Mouse (Mus musculus): ENCODE data around the gene Mpg.
A peak's percentile ranks its signal among the peaks of the same experiment; 100 is the strongest.

Gene Mpg

DNA sequence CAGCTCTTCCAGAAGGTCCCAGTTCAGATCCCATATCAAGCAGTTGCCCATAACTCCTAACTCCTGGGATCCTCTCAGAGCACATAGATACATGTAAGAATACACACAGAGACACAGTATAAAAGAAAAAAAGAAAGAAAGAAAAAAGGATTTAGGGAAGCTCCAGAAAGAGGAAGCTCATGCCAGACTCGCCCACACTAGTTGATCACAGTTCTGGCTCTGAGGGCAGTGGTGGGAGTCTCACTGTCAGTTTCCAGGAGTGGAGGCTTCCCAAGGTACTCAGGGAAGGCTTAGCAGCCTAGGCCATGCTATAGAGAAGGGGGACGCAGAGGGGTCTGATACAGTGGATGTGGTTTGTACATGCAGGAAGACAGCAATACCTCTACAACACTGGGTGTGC, 4.8 kb downstream of the Mpg start:
- DNase-seq, result no peak

DNA sequence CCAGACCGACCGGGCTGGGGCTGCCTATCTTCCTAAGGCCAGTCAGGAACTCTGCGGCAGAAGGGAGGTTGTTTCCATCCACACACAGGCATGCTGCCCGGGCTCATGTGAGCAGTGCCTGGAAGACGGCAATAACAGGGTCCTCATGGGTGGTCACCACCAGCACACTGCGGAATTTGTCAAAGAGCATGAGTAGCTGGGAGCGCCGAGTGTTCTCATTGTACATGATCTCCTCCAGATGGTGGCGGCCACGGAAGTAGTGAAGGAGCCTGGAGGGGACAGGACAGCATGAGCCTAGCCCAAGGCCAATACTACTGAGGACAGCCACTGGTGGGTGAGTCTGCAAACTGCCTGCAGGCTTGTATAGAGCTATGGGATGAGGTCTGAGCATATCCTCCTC, 6.5 kb downstream of the Mpg start:
- DNase-seq, result peak; percentile 58 to 64

DNA sequence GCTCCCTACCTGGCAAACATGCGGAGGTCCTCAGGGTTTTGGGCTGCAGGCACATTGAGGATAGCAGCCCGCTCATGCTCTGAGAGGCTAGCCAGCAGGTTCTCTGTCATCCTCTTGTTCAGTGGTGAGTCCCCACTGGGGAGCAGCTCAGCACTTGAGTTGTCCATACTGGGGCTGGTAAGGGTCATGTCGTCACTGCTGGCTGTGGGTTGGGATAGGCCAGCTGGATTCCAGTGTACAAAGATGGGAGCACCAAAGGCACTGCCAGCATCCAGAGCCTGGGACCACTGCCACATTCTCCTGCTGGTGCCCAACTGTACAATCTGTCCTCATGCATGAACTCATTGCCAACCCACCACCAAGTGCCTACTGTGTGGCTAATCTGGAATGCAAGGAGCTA, 7.6 kb downstream of the Mpg start:
- DNase-seq, result peak; percentile 89 to 94

DNA sequence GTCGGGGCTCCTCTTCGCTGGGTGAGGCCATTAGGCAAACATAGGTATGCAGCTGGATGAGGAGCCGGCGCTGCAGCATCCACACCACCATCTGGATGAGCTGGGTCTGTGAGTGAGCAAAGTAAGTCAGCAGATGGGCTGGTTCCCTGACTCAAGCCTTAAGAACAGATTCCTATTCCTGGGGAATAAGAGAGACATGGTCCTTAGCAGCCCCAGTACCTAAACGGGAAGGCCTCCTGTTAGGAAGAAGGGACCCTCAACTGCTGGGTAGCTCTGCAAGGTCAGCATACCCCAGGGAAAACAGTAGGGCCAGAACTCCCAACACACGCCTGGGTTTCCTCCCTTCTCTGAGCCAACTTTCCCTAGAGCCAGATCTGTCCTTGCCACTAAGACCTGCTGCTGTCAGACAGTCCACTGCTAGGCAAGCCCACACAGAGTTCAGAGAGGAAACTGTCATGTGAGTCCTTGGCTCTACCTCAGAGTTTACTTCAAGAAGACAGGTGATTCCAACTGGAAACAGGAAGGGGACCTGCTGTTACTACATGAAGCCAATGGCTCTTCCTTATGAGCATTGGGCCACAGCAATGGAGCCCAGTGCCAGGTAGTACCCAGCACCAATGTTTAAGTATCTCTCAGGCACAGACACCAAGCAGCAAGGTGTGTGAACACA, 8.6 kb downstream of the Mpg start:
- DNase-seq, result peak; percentile 32 to 44

DNA sequence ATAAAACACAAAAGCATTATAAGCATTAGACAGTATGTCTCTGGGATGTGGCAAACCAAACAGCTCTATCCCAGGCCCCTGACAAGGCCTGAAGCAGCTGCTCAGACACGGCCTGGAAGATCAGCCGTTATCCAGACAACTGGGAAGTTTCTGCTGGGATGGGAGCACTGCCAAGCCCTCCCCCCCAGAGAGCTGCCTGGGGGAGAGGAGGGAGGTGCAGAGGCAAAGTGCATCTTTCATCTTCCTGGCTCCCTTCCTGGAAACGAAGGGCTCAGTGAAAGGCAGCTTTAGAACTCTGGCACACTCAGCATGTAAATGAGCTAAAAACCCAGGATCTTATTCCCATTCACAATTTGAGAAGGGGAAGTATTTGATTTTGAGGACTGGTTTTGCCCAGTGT, 9.3 kb downstream of the Mpg start:
- DNase-seq, result peak; percentile 81 to 88

DNA sequence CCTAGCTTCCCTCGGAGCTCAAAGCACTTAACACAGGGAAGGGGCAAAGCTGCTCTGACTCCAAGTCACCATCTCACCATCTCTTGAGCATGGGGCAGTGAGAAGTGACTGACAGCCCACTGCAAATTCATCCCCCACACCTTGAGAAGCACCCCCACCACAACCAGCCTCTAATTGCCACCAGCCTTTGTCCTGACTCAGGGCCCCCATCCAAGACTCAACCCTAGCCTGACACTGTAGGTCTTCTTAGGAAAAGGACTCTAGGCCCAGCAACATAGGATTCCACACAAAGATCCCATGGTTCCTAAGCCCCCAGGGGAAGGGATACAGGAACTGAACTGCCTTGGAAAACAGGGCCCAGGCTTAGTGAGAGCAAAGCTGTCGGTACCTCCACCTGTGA, 9.8 kb downstream of the Mpg start:
- DNase-seq, result peak; percentile 26 to 37

DNA sequence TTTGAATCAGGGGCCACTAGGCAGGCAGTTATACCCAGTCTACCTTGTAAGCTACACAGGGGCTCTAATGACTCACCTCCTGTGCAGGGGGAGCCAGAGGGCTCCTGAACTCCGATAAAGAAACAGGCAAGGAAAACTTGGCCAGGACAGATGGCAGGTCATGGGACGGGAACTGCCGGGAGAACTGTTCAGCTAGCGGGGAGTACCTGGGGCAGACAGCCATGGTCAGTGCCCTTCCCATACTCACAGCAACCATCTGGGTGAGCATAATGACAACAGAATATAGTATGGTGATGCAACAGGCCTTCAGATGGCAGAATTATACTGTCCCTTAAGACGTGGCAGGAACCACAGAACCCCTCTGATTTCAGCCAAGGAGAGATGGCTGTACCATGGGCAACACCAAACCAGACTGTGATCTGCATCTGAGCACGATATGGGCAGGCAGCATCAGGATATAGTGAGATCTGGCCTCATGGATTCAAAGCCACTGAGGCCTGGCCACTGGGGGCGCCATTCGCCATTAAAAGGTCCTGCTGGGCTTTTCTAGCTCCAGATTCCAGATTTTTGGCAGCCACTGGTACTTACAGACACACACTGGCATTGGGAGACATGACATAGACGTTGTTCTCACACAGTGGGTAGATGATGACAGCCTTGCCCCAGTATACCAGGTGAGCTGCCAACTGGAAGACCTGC, 10.6 kb downstream of the Mpg start:
- peak; percentile 86 to 92 for DNase-seq

DNA sequence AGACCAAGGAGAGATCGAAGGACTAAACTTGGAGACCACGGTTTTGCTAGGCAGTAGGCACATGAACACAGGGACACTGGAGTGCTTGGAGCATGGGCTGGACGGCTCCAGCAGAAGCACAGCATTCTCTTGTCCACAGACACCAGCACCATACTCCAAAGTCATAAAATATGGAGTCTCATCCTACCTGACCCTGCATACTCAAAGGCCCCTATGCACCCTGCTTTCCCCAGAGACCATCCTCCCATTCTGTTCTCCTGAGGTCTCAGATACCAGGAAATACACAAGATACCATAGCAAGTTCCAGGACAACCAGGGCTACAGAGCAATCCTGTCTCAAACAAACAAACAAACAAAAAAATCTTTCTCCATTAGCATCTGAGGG, 11.1 kb downstream of the Mpg start:
- DNase-seq, result no peak

DNA sequence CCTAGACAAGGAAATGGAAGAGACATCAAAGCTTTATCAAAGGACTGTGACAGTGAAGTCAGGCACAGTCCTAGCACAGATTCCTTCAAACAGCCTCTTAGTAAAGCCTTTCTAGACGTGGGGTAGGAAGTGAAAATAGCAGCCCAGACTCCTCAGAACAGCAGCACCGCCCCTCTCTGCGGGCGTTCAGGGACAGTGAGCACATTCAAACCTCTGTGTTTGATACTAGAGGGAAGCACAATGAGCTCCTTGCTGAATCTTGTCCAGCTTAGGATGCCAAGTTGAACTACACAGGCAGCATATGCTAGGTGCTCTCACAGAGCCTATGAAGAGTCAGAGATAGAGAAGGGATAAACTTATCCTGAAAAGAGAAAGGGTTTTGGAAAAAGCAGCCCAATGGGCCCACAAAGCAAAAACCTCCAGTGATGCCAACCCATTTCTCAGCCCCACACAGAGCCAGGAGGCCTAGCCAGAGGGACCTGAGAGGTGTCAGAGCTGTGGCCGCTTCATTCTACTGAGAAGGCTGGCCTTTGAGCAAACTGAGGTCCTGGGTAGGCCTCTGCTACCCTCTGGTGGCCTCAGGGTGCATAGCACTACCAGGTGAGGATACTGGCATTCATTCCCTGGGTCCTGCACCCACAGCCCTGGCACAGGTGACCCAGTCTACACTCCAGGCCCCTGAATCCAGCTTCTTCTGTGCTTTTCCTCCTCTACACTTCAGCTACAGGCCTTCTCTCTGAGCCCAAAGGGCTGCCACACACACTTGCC, 12.0 kb downstream of the Mpg start:
- DNase-seq, result peak; percentile 88 to 90

DNA sequence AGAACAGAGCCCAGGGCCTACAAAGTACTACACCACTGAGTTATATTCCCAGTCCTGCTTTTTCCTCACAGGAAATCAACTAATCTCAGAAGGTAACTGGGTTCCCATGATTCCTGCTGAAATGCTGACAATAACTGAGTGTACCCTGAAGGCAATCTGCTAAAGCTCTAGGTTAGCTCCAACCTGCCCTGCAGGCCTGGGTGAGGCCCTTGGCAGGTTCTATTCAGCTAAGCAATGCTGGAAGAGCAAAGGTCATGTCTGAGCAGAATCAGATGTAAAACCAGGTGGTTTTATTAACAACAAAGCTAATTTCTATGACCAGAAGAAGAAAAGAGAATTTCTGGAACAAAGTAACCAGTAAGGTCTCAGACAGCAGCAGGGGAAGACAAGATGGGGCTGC, 15.1 kb downstream of the Mpg start:
- DNase-seq, result no peak

DNA sequence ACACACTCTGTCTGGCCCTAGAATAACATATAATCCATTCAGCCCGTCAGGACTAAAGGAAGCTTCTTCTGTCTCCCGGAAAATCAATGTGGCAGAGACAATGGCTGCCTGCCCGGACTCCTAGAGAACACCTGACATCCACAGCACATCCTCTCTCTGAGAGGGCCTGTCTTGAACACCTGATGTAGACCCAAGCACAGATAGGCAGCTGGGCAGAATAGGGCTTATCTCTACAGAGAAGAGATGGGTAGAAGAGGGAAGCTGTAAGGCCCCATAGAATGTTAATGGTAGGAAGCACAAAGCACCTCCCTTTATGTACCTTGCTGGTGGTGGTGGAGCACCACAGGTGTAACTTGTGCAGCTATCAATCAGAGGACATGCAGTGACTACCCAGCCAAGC, 15.9 kb downstream of the Mpg start:
- DNase-seq, result no peak

DNA sequence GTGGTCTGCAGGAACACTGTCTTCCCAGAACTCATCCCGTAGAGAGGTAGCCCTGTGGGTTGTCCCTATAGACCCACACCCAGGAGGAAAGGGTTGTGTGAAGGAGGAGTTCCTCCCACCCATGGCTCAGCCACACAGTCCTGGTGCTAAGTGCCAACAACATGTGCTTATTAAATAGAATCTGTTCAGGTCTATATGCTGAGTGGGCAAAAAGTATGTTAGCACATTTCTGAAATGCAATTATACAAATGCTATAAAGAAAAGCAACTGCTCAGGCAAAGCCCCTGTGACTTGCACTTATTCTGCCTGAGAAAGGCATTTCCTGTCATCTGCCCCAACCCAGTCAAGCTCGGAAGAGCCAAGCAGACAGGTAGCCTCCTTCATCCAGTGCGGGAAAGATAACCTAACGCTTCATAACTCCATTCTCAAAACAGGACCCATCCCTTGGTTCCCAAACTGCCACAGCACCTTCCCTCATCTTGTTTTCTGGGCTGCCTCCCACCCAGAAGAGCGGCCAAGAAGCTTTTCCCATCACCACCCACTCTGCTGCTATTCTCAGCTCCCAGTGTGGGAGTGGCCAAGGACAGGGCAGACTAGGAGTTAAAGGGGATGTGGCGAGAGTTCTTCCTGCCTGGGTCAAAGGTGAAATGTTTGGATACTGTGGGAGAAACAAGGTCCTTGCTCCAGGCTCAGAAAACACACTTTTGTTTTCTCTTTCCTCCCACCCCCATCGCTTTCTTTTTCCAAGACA, 17.1 kb downstream of the Mpg start:
- no peak for DNase-seq

DNA sequence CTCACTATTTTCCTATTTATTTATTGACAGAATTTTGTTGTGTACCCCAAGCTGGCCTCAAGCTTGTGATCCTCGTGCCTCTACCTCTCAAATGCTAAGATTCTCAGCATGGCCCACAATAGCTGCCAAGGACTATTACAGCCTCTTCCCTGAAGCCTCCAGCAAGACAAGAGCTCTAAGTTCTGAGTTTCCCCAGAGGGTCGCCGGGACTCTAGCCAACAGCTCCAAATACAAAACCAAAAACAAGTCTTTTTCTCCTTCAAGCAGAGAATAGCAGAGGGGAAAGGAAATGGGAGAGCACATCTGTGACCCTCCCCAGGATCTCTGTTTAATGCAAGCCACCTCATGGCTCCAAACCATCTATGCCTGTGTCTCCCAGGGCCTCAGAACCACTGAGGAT, 17.8 kb downstream of the Mpg start:
- peak in 1 of 2 experiments; percentile 17 for DNase-seq

DNA sequence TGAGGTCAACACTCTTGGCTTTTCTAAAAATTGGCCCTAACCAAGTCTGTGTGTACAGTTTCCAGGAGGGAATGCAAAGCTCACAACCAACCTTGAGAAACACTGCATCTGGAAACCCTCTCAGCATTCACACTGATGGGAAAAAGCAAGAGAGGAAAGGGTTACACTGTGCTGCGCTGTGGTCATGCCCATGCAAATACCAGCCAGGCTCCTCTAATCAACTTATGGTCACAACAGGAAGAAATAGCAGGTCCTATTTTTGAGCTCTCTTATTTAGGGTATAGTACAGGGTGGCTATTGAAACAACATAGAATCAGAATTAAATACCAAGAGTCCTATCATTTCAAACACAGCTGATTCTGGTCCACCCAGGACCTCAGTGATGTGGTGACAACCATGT, 18.3 kb downstream of the Mpg start:
- no peak for DNase-seq

DNA sequence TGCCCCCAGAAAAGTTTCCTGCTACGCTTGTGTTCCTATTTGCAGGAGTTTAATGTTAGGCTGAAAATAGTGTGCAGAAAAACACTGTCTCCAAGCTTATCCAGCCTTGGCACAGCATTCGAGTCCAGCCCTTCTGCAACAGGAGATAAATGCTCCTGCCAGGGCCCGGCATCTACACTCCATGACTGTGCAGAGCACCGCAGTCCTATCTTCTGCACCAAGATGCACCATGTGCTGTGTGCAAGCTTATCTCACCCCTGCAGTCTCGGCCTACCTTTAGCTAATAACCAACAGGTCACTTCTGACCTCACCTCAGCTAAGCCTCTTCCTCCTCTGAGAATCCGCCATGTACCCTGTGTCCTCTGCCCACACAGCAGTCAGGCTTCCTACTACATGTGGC, 19.3 kb downstream of the Mpg start:
- no peak for DNase-seq

DNA sequence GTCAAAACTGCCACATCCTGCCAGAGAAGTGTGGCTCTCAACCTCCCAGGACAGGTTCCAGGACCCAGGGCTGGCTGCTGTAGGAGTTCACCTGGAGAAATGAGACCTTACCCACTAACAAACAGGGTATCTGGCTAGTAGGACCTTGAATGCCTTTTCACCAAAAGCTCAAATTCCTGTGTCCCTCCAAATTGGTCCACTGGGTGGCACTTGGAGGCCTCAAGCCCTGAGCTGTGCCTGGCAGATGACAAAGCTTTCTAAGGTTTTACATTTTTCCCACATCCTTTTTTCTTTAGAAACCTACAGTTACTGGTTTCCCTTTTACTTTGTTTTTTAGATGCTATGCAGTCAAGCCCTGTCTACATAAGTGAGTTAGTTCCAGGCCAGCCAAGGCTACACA, 20.8 kb downstream of the Mpg start:
- peak; percentile 29 to 40 for DNase-seq

DNA sequence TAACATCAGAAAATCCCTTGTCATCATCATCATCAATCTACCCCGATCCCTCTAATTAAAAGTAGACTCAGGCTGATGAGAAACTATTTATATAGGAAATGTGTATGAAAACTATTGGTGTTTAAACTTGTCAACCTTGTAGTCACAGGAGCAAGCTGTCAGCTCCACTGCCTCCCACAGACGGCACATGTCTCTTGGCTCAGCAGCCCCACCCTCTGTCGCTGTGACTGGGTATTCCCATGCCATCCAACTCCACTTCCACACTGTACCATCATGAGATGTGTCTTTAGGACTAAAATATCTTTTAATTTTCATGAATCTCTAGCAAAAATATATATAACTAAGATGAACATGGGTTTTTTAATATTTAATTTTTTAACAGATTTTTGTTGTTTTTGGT, 22.0 kb downstream of the Mpg start:
- DNase-seq, result no peak

DNA sequence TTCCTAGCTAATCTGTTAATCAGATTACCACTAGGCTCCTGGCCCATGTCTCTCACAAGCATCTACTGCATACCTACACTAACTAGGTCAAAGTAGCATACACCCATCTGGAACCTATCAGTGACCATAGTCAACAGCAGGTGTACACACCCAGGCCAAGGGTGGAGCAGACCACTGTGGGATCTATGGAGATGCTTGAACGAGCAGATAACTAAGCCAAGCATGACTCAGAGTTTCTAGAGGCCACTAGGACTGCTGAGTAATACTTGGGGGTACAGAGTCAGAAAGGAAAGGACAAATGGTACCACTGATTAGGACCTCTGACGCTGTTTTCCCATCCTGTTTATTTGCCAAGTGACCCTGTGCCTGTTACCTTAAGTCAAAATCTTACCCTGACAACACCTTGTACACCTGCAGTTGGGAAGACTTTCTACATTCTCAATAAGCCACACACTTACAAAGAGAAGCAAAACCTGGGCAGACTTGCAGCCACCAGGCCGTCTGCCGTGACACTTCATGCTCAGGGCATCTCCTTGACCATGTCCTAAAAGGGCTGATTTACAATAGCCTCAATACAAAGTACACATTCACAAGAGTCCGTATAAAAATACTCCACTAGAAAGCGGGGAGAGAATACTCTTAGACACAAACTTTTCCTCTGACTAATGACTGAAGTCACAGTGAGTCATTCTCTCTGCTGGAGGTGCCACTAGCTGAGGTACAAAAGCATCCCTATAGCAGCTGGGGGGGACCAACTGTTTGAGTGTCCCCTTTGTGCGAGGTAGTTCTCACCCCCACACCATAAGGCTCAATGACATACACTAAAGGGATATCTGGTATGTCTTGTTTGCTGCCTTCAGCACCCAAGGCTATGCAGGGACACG, 24.8 kb downstream of the Mpg start:
- DNase-seq, result no peak

DNA sequence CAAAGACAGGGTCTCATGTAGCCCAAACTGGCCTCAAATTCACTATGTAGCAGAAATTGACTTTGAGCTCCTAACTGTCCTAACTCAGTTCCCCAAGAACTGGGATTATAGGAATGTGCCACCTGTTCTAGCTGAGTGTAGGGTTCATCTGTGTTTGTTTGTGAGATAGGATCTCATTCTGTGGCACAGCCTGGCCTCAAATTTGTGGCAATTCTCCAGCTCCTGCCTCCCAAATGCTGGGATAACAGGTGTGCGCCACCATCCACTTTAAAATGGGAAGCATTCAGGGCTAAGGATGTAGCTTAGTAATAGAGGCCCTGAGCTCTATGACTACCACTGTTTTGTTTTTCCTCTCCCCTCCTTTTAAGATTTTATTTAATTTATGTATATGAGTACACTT, 26.8 kb downstream of the Mpg start:
- no peak for DNase-seq

DNA sequence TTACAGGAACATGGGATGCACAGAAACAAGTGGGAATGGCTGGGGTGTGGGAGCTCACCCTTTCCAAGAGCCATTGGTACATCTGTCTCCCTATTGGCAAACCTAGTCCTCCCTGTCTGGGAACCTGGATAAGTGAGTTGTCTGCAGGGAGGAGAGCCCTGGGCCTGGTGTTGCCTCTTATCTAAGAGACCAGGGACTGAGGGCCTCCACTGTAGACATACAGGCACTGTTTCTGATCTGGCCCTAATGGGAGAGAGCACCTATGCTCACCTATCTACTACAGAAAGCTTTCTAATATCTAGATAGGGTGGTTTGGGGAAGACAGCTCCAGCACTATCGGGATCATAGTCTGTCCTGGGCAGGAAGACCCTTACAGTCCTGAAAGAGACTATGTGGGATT, 29.8 kb downstream of the Mpg start:
- DNase-seq, result no peak

DNA sequence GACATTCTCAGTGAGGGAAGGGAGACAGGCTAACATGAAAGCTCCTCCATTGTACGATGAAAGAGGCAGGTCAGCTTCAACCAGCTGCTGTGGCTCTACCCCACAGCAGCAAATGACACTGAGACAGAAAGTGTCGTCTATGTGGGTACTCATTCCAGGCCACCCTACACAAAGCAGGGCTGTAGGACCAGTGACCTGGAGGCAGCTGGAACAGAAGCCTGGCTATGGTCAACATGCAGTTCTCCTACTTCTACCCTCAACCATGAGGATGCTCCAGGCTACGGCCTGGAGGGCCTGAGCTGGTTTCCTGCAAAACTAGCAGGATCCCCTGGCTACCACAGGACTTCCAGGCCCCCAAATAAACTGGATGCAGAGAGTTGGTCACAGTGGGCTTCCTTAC, 30.3 kb downstream of the Mpg start:
- no peak for DNase-seq

DNA sequence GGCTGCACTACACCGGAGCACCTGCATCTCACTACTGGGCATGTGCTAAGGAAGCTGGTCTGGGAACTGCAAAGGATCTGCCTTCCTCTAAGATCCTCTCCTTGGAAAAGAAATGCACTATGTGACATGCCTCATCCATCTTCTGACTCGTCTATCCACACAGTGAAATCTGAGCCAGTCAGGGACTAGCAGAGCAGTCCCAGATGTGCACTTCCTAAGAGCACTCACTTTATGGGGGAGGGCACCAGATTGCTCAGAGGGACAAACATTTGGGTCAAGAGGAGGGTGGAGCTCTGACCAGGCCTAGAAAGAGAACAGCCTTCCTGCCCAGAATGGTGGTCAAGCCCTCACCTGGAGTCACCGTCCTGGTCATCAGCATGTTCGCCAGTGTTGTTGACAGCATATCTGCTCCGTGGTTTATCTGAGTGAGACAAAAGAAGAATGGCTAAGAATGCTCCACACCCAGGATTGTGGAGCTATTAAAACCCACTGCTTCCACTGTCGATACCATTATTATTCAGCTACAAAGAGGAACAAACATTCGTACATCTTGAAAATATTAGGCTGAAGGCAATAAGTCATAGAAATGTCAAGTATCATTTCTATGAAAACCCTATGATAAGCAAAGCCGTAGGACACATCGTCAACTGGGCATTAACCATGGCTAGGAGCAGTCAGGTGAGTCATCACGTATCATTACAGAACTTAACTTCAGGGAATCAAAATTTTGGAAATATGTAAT, 36.5 kb downstream of the Mpg start:
- no peak for DNase-seq

Data from cerebellum, postnatal 10 days (tissue).